Mouse (Mus musculus): ENCODE data around the gene Gm44965. TPM values are rescaled to one million over a fixed set of nuclear protein-coding genes. Genes with fewer than 3 reads are reported as not detected.

Gene Gm44965
- 1 to 10 TPM in 1 of 2 experiments, not detected in 1; 2.0 TPM for total RNA-seq (2021)
- long read RNA-seq, experiment 1, partial matches to known transcripts = 1 of 4 reads
- long read RNA-seq, experiment 1, other reads (novel, unspliced or antisense) = 3 of 4 reads
- long read RNA-seq, experiment 2, partial matches to known transcripts = 0 of 2 reads
- long read RNA-seq, experiment 2, other reads (novel, unspliced or antisense) = 2 of 2 reads

DNA sequence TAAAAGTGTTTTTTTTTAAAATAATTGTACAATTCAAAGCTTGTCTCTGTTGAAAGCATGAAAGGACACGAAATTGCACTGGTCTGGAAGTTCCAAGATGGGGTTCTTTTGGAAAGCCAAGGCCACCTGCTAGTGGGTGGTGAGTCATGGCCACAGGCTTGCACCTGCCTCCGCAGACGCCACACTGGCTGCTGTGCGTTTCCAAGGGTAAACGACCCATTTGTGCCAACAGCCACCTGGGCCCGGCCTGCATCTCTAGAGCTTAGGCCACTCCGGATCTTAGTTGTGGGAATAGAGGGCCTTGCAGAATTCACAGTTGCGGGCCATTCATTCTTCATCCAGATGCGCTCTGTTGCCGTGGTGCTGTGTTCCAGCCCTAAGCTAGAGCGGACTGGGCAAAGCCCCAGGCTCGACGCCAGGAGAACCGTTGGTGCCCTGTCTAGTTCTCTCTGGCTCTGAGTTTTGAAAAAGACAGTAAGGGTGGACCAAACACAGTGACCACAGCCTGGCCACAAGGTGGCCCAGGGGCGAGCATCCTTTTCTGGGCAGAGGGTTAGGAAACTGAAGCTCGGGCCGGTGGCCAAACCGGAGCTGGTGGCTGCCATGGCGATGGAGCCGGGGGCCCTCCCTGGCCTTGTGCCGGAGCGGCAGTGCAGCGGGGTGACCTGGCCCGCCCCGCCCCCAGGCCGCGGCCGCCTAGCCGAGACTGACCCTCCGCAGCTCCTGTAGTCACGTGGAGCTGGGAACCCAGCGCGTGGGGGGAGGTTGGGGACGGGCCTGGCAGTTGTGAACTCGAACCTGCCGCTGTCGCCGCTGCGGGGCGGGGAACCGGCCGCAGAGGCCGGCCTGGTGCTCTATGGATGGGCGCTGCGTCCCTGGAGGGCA, at the start of gene Gm44965, which contains the start of gene Repin1:
Gm44965 (plus strand) TSS at position 784 of the 885 bp plus-strand sequence.
Repin1 (plus strand) TSS at position 726 of the 885 bp plus-strand sequence.
- DNase-seq (ENCODE audit: low spot score in 2 of 2) = peak; percentile 88 to 92

DNA sequence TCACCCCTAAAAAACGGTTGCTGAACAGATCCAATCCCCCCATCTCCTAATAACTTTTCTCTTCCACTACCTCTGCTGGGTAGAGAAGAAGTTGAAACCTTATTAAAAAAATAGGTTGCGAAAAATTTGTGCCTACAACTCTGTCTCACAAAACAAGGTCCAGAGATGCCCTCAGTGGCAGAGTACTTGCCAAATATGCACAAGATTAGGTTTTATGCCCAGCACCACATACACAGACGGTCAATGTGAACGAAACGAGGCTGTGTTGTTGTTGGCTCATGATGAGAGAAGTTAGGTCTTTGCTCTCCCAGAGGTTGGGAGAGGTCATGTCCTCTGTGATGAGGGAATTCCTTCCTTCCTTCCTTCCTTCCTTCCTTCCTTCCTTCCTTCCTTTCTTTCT, 48.5 kb upstream of the Gm44965 start:
- no peak for DNase-seq (ENCODE audit: low spot score in 2 of 2)

DNA sequence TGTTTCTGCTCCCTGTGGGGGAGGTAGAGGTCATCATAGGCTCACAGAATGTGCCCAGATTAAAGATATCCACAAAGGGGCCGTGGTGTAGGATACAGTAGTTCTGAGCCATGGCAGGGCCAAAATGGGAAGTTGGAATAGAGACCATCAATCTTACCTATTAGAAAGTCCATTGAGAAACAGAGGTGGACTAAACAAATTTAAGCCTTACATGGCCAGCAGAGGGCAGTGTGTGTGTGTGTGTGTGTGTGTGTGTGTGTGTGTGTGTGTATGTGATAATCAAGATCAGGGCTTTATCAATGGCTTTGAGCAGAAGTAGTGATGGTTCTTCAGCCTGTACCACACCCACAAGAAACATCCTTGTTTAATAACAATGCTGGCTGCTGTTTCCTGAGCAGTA, 47.5 kb upstream of the Gm44965 start:
- DNase-seq (ENCODE audit: low spot score in 2 of 2) = no peak

DNA sequence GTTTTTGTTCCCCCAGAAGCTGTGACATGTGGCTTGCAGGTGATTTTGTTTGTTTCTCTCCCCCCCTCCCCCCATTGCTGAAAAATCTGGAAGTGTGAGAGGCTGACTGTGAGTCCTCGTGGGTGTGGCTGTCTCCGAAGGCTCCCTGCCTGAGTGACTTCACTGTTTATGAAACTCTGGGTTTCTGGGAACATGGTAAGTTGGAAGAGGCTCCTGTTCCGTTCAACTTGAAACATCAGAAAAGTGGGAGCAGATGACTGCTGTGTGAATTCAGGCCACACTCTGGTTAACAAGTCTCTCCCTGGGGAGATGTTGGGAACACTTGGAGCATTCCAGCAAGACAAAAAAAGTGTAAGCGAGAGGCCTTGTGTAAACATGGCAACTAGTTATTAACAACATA, 46.9 kb upstream of the Gm44965 start:
- DNase-seq (ENCODE audit: low spot score in 2 of 2) = no peak

DNA sequence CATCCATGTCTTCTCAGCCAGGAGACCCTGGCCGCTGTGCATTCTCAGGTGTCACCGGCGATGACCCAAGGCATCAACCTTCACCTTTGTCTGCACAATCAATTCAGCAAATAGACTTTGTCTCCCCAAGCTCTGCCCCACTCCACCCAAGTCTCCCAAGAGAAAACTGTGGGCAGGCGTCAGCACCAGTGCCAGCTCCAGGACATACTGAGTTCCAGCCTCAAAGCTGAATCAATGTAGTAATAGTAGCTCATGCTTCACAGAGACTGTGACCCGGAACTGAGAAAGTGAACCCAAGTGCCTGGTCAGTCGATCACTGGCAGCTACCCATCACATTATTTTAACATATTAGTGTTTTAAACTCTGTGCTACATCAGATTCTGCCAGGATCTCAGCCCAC, 45.4 kb upstream of the Gm44965 start:
- no peak for DNase-seq (ENCODE audit: low spot score in 2 of 2)

DNA sequence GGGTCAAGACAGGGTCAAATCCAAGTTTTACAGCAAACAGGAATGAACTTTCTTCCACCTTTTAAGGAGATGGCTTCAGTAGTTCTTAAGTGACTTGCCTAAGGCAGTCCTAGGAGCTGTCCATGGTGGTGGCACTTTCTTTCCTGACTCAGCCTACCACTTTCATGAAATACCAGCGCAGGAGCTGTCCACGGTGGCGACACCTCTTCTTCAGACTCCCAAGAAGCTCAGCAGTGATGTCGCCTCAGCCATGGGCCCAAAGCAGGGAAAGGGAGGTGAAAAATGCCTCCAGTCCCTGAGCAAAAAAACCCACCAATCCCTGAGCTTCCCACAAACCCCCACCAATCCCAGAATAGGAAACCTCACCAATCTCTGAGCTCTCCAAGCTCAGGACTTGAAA, 40.8 kb upstream of the Gm44965 start:
- DNase-seq (ENCODE audit: low spot score in 2 of 2) = no peak

DNA sequence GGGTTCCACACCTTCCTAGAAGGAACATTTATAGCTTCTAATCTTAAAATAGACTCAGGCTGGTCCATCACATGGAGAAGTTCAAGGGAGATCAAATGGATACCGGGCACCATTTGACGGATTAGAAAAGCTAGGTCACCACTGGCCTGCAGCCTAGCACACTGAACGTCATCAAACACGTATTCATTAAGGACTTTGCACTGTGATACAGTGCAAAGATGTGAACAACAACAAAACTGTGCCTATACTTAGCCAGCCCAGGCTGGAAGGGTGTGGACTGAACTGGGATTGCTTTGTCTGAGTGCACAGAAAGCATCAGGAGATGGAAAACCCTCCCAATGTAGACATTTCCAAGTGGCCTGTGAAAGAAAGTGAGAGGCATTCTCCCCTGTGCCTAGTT, 39.9 kb upstream of the Gm44965 start:
- DNase-seq (ENCODE audit: low spot score in 2 of 2) = no peak

DNA sequence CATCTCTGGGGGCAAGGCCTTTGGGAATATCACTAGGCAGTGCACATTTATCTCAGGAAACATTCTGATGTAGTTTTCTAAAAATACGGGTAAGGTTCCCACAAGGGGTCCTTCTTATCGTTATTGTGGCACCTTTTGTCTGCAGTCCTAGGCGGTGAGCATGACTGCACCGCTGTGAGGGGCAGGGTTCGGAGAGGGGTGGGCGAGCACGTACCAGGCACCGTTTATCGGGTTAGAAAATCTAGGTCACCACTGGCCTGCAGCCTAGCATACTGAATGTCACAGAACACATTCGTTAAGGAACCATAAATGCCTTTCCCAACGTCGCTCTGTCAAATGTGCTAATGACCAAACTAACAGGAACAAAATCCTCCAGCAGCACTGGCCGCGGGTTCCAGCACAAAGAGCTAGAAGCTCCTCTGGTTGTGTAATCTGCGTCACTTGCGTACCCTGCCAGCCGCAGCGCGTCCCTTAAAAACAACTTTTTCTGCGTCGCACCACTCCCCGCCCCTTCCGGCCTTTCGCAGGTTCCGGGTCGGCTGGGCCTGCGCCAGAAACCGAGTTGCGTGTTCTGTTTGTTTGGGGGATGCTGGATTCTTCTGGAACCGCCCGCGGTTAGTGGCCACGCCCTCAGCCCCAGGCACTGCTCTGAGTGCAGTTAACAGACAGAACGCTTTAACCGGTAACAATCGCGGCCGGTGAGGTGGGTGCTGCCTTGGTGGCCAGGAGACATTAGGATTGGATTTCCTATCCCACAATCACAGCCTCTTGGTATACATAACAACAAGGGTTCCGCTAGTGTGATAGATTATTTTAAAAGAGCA, 39.2 kb upstream of the Gm44965 start, which contains the start of gene Lrrc61:
Lrrc61 (plus strand) TSS at position 517 of the 824 bp plus-strand sequence.
- DNase-seq (ENCODE audit: low spot score in 2 of 2) = peak; percentile 93 to 97

DNA sequence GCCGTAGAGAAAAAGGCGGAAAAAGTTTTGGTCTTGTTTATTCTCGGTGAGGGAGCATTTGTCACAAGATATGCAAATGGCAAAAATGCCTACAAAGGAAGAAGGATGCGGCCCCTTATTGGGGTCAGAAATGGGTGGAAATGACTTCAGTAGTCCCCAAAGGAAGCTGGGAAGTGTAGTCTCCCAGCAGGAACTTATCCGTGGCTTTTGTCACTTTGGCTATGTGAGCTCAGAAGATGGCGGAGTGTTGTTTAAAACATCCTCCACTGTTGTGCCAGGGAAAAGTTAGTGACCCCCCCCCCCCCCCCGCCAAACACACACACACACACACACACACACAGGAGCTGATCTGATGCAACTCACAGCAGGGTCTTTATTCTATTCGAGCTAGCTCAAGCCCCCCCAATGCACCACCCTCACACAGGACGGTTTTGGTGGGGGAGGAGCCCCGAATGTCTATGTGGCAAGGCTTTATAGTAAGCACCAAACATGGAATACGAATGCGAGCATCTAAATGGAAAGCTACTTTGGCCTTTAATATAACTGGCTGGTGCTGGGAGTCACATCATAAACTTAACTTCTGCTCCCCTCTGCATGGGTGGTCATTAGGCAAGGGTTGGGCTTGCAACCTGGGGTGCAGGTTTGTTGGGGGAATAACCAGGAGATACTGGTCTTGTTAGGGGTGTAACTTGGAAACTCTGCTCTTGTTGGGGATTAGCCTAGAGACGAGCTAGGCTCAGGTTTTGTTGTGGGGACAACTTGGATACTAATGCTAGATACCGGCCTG, 38.4 kb upstream of the Gm44965 start:
- no peak for DNase-seq (ENCODE audit: low spot score in 2 of 2)

DNA sequence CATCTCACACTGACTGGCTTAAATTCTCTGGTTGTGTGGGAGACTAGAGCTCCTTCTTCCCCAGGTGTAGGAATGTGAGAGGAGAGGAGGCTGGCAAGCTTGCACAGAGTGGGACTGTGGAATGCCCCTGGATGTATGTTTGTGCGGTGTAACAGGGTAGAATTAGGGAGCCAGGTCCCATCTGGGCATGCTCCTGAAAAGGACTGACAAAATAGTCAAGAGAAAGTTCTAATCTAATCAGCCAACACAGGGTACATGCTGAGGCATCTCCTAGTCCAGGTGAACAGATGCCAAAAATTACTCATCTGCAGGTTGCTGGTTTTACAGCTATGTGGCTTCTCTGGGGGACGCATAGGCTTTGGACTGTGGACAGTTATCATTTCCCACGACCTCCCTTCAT, 37.8 kb upstream of the Gm44965 start:
- no peak for DNase-seq (ENCODE audit: low spot score in 2 of 2)

DNA sequence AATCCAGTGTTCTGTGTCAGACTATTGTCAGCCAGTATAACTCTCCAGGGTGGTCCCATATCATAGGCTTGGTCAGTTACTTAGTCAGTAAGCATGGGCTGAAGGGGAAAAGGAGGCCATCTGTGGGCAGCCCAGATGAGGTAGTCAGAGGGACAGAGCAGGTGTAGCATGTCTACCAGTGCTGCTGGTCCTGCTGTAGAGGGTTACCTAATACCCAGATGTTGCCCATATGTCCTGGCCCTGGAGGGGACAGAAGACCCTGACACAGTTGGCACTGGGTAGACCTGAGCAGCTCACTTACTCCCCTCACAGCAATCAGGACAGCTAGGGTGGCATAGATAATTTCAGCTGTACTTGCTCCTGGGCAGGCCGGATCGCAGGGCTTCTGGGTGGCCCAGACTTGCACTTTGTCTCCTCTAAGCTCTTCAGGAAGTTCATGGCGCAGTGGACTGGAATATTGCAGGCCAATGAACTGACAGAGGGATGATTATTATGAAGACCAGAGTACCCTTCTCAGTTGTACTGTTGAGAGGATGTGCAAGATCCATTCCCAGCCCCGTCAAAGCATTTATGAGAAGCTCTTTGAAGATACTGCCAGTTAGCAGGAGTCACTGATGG, 27.9 kb upstream of the Gm44965 start:
- DNase-seq (ENCODE audit: low spot score in 2 of 2) = no peak

DNA sequence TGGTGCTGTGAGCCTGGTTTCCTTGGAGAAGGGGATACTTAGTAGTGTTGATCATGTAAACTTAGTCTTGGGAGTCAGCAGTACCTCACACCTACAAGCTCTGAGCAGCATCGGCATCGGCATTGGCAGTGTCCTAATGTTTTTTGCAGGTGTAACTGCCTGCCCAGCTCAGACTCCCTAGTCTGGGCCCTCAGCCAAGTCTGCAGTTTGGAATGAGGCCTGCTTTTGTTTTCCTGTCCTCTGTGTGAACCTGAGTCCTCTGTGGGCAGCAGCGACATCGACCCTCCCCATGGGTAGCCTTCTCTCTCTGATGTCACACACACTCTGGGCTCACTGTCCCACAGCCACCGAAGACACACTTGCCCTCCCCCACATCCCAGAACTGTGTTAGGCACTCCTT, 27.4 kb upstream of the Gm44965 start:
- DNase-seq (ENCODE audit: low spot score in 2 of 2) = no peak

DNA sequence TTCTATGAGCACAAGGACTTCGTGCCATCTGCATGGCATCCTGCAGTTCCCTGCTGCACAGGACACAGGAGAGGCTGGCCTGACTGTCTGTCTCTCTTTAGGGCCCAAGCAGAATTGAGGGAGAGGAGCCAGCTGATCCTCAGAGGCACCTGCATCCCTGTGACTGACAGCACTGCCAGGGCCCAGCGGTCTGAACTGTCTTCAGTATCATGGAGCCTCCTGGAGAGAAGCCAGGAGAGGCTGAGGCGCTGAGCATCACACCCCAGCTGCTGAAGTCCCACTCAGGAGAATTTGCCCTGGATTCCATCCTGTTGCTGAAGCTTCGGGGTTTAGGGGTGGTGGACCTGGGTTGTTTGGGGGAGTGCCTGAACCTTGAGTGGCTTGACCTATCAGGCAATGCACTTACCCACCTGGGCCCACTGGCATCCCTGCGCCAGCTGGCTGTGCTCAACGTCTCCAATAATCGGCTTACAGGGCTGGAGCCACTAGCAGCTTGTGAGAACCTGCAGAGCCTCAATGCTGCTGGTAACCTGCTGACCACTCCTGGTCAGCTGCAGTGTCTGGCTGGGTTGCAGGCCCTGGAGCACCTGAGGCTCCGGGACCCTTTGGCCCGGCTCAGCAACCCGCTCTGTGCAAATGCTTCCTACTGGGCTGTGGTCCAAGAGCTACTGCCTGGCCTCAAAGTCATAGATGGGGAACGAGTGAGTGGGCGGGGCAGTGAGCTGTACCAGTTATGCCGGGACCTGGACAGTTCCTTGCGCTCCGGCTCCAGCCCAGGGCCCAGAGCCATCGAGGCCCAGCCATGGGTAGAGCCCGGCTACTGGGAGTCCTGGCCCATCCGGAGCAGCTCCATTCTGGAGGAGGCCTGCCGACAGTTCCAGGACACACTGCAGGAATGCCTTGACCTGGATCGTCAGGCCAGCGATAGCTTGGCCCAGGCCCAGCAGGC, 25.4 kb upstream of the Gm44965 start:
- peak in 1 of 2 experiments; percentile 39 for DNase-seq (ENCODE audit: low spot score in 2 of 2)

DNA sequence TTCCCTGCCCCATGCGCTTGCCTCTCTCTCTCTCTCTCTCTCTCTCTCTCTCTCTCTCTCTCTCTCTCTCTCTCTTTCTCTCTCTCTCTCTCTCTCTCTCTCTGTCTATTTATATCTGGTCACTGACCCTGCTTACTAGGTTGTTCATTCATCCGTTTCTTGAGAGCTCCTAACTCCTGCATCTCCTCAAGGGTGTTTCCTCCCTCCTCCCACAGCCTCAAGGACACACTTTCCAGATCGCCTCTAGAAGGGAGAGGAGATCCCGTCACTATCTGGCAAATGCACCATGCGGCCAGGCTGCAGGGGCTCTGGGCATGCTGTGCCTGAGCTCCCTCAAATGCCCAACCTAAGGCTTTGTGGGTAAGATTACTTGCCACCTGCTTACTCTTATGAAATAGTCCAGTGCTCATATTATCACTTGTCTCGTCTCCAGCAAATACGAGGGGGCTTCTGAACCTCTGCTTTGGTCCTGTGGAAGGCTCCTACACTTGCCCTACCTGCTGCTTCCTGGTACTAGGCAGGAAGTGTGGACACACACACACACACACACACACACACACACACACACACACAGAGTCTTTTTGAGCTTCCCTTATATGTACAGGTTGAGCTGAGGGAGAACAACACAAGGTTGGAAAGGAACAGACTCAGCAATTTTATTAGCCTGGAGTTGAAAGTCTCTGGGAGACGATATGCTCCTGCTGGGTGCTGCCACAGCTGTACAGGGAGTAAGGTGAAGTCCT, 24.5 kb upstream of the Gm44965 start:
- no peak for DNase-seq (ENCODE audit: low spot score in 2 of 2)

DNA sequence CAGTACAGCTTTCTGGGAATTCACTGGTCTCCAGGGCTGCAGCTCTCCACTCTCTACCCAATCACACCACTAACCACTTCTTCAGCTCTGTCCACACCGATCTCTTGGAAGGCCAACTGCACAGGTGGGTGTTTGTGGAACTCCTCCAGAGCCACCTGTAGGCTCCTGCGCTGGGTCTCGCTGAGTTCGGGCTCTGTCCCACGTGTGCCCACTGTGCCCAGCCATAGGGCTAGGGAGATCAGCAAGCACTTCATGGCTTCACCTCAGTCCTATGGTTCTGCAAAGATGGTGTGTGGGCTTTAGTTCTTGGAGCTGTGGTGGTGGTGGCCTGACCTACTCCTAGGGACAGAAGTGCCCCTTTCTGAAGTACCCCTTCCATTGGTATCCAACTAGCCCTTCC, 21.7 kb upstream of the Gm44965 start:
- no peak for DNase-seq (ENCODE audit: low spot score in 2 of 2)

DNA sequence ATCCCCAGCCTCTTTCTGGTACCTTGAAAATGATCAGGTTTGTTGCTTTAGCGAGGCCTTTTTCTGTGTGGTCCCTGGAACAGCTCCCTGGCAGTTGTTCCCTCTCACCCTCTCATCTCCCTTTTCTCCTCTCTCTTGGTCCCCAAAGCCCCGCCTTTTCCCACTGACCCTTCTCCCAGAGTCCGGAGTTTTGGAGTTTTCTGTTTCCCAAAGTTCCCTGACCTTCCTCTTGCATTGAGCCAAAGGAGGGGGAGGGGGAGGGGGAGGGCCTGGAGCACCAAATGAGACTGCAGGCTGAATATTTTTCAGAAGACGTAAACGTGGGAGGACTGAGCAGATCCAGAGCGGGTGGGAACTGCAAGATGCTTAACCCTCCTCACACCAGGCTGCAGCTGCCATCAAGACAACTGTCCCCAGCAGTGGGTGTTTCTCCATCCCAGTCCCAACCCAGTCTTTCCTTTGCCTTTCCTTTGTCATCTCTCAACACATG, 21.1 kb upstream of the Gm44965 start, which contains the start of gene Rarres2:
Rarres2 (minus strand) TSS at position 218 of the 490 bp plus-strand sequence.
- DNase-seq (ENCODE audit: low spot score in 2 of 2) = no peak

DNA sequence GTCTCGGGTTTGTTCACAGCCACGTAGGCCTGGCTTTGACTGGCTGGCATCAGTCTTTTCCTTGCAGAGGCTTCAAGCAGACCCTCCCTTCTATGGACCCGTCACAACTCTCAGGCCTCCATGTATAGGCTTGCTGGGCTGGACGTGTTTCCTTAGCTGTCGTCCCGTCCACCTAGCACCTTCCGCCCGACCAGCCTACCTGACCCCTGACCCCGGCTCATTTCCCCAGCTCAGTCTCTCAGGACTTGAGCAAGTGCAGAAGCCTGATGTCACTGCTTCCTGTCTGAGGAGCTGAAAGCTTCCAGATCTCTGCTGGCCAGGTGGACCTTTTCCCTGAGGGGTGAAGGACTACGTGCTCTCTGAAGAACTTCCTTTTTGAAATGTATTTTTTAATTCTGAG, 20.5 kb upstream of the Gm44965 start:
- no peak for DNase-seq (ENCODE audit: low spot score in 2 of 2)

DNA sequence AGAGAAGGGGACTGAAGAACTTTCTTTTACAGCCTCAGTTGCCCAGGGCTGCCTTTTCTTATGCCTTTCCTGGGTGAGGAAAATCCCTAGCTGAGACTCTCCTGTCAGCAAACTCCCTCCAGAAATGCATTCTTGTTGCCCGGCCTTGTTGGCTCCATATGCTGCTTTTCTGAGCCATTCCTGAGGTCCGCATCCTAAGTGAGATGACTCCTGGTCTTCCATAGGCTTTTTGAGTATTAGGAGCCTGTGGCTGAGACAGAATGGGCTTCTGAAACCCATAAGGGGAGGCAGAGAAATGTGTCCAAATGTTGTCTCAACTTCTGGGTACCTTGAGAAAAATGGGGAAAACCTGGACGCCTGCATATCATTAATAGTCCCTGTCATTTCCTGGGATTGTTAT, 19.8 kb upstream of the Gm44965 start:
- no peak for DNase-seq (ENCODE audit: low spot score in 2 of 2)
